Mouse (Mus musculus) adrenal gland, postnatal 4 days (tissue): ENCODE results near the gene Gmfb. TPM values are rescaled to one million over a fixed set of nuclear protein-coding genes. Genes with fewer than 3 reads are reported as not detected.

Source experiments
- total RNA-seq, 2 experiments: library from RNA; stranded (reverse); gene quantifications; 2 replicates each; pipeline ENCODE4 v1.2.3; 2021

The Gmfb gene
- total RNA-seq, 2 experiments from 2014 or later, result 106 to 108 TPM

Other genes with a start within 250 kb of the Gmfb start
- 10 to 100 TPM; 13.5 to 17.2 TPM for gene Cdkn3, start 61.7 kb downstream of the Gmfb start, total RNA-seq
- gene Cnih1, start 33.8 kb downstream of the Gmfb start, total RNA-seq, result 10 to 100 TPM; 97.2 to 98.1 TPM
- gene Cgrrf1, start 9.9 kb upstream of the Gmfb start, total RNA-seq, result 10 to 100 TPM; 34.9 to 36.8 TPM
- 10 to 100 TPM; 20.5 to 24.6 TPM for gene Samd4, start 60.6 kb upstream of the Gmfb start, total RNA-seq